Mouse (Mus musculus) embryonic stem cell, embryonic (primary cell): ENCODE results near the gene Yars2.

Experiments
- CTCF ChIA-PET, 4 experiments: fragments of 300-600 bp in 2 of 4; fragments of 350-600 bp in 2 of 4; sonication (Branson Sonifier 250); formaldehyde crosslinking; loops; one replicate each; lab custom pipeline; 2022; ENCODE audit warnings: inconsistent platforms in 2 of 4; lab: Charles Lee
- POLR2A ChIA-PET, 4 experiments: fragments of 300-600 bp in 2 of 4; fragments of 350-600 bp in 2 of 4; sonication (Branson Sonifier 250); formaldehyde crosslinking; loops; one replicate each; lab custom pipeline; 2022; ENCODE audit warnings: antibody characterized with exemption in 4 of 4, inconsistent platforms in 1 of 4; lab: Charles Lee

The Yars2 gene

GRCm38 (mm10) chr16:16302369-16303137, at the start of gene Yars2:
Yars2 (plus strand) TSS chr16:16302965.
- POLR2A ChIA-PET: interaction anchor here (0.6 to 4.6 kb wide), 41 partner anchors 8 to 944 kb away, joined by 3 to 27 read pairs (median 5); partner anchors contain the start of genes Pkp2 (in 2 of the 4), Dnm1l (in 1 of the 4) and Ppm1f (in 1 of the 4)
- CTCF ChIA-PET: interaction anchor here in 3 of 4 experiments (0.6 to 1.4 kb wide), 3 partner anchors 87 to 415 kb away, joined by 3 to 4 read pairs (median 3); no protein-coding TSS in a partner anchor

GRCm38 (mm10) chr16:16253326-16254074, 49.3 kb upstream of the Yars2 start:
- ChIA-PET POLR2A (interaction anchor here in 1 of 4 experiments (0.7 to 1.1 kb wide), 2 partner anchors 28 to 40 kb away, joined by 4 read pairs; partner anchors contain the start of gene Pkp2), CTCF (no interaction called here)

- POLR2A ChIA-PET: interaction anchor here in 1 of 4 experiments (0.6 kb wide), 1 partner anchor 857 kb away, joined by 3 read pairs; no protein-coding TSS in a partner anchor
Measured at GRCm38 (mm10) chr16:16255217-16255616, 47.5 kb upstream of the Yars2 start.

GRCm38 (mm10) chr16:16255874-16256273, 46.9 kb upstream of the Yars2 start:
- CTCF ChIA-PET: interaction anchor here in 1 of 4 experiments (1.1 kb wide), 1 partner anchor 10 kb away, joined by 3 read pairs; no protein-coding TSS in a partner anchor
- POLR2A ChIA-PET: interaction anchor here in 1 of 4 experiments (1.2 kb wide), 1 partner anchor 12 kb away, joined by 4 read pairs; no protein-coding TSS in a partner anchor

More at GRCm38 (mm10) chr16:16255217-16255616, 47.5 kb upstream of the Yars2 start:
- CTCF ChIA-PET: no interaction called here

- CTCF ChIA-PET: interaction anchor here in 1 of 4 experiments (1.1 kb wide), 1 partner anchor 9 kb away, joined by 3 read pairs; no protein-coding TSS in a partner anchor
- POLR2A ChIA-PET: interaction anchor here in 1 of 4 experiments (1.2 kb wide), 1 partner anchor 12 kb away, joined by 4 read pairs; no protein-coding TSS in a partner anchor
Measured at GRCm38 (mm10) chr16:16256672-16257071, 46.1 kb upstream of the Yars2 start.

GRCm38 (mm10) chr16:16260882-16261281, 41.9 kb upstream of the Yars2 start:
- POLR2A ChIA-PET: interaction anchor here in 1 of 4 experiments (0.8 kb wide), 1 partner anchor 24 kb away, joined by 3 read pairs; no protein-coding TSS in a partner anchor
- CTCF ChIA-PET: no interaction called here

GRCm38 (mm10) chr16:16261481-16261880, 41.3 kb upstream of the Yars2 start:
- ChIA-PET POLR2A (no interaction called here), CTCF (no interaction called here)

GRCm38 (mm10) chr16:16262436-16262835, 40.3 kb upstream of the Yars2 start:
- ChIA-PET CTCF (no interaction called here), POLR2A (no interaction called here)

- POLR2A ChIA-PET: interaction anchor here in 3 of 4 experiments (1.1 to 1.5 kb wide), 3 partner anchors 31 kb away, joined by 3 read pairs; no protein-coding TSS in a partner anchor
- CTCF ChIA-PET: no interaction called here
Measured at GRCm38 (mm10) chr16:16272978-16273377, 29.8 kb upstream of the Yars2 start.

- ChIA-PET CTCF (no interaction called here), POLR2A (interaction anchor here in 3 of 4 experiments (0.6 to 1.5 kb wide), 3 partner anchors 30 to 794 kb away, joined by 3 read pairs; no protein-coding TSS in a partner anchor)
Measured at GRCm38 (mm10) chr16:16273752-16274151, 29.0 kb upstream of the Yars2 start.

- POLR2A ChIA-PET: interaction anchor here (0.6 to 4.6 kb wide), 56 partner anchors 8 to 943 kb away, joined by 3 to 27 read pairs (median 4); partner anchors contain the start of genes Pkp2 (in 3 of the 4), Dnm1l (in 1 of the 4), Fgd4 (in 1 of the 4) and Ppm1f (in 1 of the 4)
- CTCF ChIA-PET: interaction anchor here in 3 of 4 experiments (0.5 to 1.4 kb wide), 4 partner anchors 88 to 415 kb away, joined by 3 to 4 read pairs (median 3); no protein-coding TSS in a partner anchor
Measured at GRCm38 (mm10) chr16:16303138-16303827, 518 bp downstream of the Yars2 start.

- ChIA-PET POLR2A (interaction anchor here (0.6 to 4.6 kb wide), 52 partner anchors 8 to 667 kb away, joined by 3 to 27 read pairs (median 4); partner anchors contain the start of genes Pkp2 (in 3 of the 4), Dnm1l (in 1 of the 4), Fgd4 (in 1 of the 4) and Ppm1f (in 1 of the 4)), CTCF (interaction anchor here in 2 of 4 experiments (0.8 to 1.0 kb wide), 2 partner anchors 89 to 281 kb away, joined by 3 read pairs; no protein-coding TSS in a partner anchor)
Measured at GRCm38 (mm10) chr16:16303888-16304287, 1.1 kb downstream of the Yars2 start.

GRCm38 (mm10) chr16:16311319-16311718, 8.6 kb downstream of the Yars2 start:
- POLR2A ChIA-PET: interaction anchor here in 2 of 4 experiments (0.8 to 1.7 kb wide), 7 partner anchors 8 to 653 kb away, joined by 3 to 10 read pairs (median 3); partner anchors contain the start of genes Dnm1l (in 1 of the 2) and Yars2 (in 1 of the 2)

GRCm38 (mm10) chr16:16325775-16326336, 23.1 kb downstream of the Yars2 start:
- ChIA-PET POLR2A (interaction anchor here in 1 of 4 experiments (4.3 kb wide), 1 partner anchor 17 kb away, joined by 20 read pairs; no protein-coding TSS in a partner anchor), CTCF (no interaction called here)

More at GRCm38 (mm10) chr16:16311319-16311718, 8.6 kb downstream of the Yars2 start:
- CTCF ChIA-PET: interaction anchor here in 1 of 4 experiments (0.6 kb wide), 1 partner anchor 734 kb away, joined by 4 read pairs; no protein-coding TSS in a partner anchor

- ChIA-PET CTCF (no interaction called here), POLR2A (interaction anchor here in 2 of 4 experiments (1.2 to 2.2 kb wide), 3 partner anchors 12 to 42 kb away, joined by 4 to 13 read pairs (median 9); partner anchors contain the start of genes Dnm1l (in 2 of the 2) and Yars2 (in 1 of the 2))
Measured at GRCm38 (mm10) chr16:16346420-16346819, 43.7 kb downstream of the Yars2 start.

GRCm38 (mm10) chr16:16357908-16358307, 55.1 kb downstream of the Yars2 start:
- CTCF ChIA-PET: interaction anchor here in 1 of 4 experiments (0.8 kb wide), 1 partner anchor 9 kb away, joined by 3 read pairs; no protein-coding TSS in a partner anchor
- POLR2A ChIA-PET: interaction anchor here (0.6 to 3.1 kb wide), 26 partner anchors 9 to 721 kb away, joined by 3 to 19 read pairs (median 4); partner anchors contain the start of genes Igll1 (in 1 of the 4) and Mzt2 (in 1 of the 4)
